Mouse (Mus musculus) ES-E14 (cell line): ENCODE results near the gene 3110082I17Rik.

ENCODE experiments used
- CHD2 ChIP-seq: IDR thresholded peaks from 2 replicates; pipeline ENCODE4 v1.6.1; 2014; ENCODE audit warnings: mild to moderate bottlenecking, low read depth, low read length, inconsistent platforms
- HCFC1 ChIP-seq: IDR thresholded peaks from 2 replicates; pipeline ENCODE4 v1.6.1; 2012; ENCODE audit warnings: low read length, inconsistent platforms, borderline replicate concordance; ENCODE audit not compliant: insufficient read depth
- MAFK ChIP-seq: IDR thresholded peaks from 2 replicates; pipeline ENCODE4 v1.6.1; 2014; ENCODE audit warnings: mild to moderate bottlenecking, low read depth, low read length, inconsistent platforms; ENCODE audit not compliant: insufficient read depth
- ZC3H11A ChIP-seq: IDR thresholded peaks from 2 replicates; pipeline ENCODE4 v1.6.1; 2012; ENCODE audit warnings: low read depth, mild to moderate bottlenecking, inconsistent platforms, low read length, borderline replicate concordance

DNA sequence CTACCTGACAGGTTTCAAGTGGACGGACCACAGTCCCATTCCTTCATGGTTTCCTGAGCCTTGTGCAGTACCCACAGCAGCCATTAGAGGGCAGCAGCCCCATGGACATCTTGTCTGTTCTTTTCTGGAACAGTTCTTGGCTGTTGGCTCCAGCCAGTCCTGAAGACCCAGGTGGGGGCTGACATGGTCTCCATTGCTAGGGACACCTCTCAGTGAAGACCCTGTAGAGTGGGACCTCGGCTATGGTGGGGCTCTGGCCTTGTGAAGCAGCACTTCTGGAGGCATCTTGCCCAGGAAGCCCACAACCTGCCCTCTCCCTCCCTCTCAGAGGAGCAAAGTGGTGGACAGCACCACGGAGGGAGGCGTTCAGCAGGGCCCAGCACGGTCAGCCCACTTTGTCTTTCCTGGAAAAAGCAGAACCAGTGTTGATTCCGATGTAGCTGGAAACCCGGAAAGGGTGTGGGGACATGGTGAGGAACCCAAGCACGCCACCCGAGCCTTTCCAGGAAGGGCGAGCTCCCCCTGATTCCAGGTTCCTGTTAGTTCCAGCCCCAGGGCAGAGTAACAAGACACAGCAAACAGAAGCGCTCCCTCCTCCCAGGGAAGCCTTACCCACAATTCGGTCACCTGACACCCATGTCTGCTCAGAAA lies 95.9 kb downstream of the 3110082I17Rik start:
- TF ChIP-seq CHD2 = no peak
- TF ChIP-seq MAFK = no peak
- no peak for TF ChIP-seq HCFC1
- TF ChIP-seq ZC3H11A = peak; percentile 80
